Mouse (Mus musculus): Measurements from ENCODE around the gene Iqcj.

Gene Iqcj

DNA sequence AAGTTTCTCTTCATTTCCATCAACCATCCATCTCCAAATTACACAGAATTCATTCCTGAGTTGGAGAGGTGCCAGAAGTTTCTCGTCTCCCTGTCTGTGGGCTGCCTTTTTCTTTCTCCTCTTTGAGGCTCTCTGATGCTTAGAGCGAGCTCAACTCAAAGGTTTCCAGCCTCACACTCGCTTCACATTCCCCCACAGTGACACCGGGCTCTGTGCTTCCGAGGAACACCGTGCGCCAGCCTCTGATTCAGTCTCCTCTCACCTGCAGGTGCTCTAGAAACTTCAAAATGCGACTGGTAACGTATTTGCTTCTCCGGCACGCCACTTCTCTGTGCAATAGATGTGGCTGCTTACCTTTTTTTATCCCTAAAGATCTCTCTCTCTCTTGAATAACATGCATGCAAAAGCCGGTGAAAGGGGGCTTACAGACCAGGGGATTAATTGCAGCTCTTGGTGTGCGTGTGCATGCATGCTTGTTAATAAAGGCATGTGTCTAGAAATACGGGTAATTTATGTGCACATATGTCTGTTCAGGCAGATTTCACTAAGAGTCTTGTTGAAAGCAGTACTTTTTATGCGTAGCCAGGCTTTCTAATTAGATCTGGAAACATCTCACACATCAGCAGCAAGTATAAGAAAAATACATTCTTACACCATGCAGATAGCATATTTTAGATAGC, at the start of gene Iqcj, which contains the start of gene Iqschfp:
Gene Iqcj, plus strand, starts transcription at position 195 of the 680 bp plus-strand sequence.
Gene Iqschfp, plus strand, starts transcription at position 207 of the 680 bp plus-strand sequence.
- DNase-seq (ENCODE audit: low read depth, low spot score): no peak

DNA sequence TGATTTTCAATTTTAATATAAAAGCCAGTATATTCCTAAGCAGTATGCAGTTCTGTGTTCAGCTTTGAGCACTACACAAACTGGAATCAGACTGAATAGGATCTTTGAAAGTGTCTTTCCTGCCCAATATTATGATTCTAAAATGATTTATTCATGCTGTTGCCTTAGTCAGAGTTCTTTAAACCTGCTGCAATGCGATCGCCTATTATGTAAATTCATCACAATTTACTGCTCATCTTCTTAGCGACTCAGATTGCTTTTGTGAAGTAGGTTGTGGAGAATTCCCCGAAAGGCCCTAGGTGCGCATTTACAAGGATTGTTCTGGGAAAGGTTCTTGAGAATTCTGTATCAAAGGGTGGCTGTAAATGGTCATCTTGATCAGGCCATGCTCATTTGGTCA, 39.6 kb upstream of the Iqcj start:
- DNase-seq (ENCODE audit: low read depth, low spot score): no peak

DNA sequence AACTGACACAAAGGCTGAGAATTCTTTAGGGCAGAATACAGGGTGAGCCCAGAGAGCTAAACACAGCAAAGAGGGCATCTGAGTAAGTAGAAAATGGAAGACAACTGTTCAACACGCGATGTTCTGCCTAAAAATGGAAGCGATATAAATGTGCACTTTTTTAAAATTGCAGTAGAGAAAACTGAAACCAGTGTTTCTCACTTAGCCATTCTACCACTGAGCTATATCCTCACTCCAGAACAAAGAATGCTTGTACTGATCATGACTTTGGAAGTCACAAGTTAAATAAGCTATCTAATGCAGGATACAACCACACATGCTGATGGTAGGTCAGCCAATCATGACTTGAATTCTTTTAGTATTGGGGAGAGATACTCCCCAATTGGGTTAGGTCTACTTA, 30.5 kb upstream of the Iqcj start:
- no peak for DNase-seq (ENCODE audit: low read depth, low spot score)

DNA sequence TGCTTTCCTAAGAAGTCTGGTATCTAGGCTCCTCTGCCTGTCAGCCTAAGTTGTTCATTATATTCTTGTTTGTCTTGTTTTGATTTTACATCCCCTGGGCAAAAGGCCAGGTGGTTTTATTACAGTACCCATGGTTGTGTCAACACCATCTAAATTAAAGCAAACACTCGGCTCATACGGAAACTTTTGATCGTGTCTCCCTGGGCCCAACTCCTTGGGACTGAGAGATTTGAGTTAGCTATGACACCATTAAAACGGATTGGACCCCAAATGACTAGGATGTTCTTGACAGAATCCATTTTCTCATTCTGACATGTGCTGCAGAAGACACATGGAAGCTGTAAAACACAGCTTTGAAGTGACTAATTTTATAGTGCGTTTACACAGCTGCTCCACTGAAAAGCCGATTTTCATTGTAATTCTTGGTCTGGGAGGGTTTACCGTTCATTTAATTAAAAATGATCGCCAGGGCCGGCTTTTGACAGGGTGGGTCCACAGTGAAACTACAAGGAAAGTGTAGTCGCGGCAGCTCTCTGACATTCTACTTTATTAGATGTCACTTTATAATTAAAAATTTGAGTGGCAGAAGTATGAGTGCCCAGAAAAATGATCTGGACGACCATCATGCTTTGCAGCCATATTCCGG, 24.5 kb upstream of the Iqcj start:
- no peak for DNase-seq (ENCODE audit: low read depth, low spot score)

DNA sequence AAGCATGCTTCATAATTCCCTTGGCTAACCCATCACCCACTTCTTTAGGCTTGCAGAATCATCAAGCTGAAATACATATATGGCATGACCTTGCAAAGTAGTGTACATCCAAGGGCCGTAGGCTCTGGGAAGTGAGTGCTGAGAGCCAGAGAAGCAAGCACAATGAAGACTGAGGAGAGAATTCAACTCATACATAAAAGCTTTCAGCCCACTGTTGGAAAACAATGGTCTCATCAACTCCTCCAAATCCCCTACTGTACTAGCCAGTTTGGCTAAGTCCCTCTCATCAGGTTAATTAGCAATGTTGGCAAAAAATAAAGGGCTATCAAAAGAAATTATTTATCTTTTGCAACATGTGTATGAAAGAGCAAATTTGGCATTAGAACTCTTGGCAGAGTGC, 22.6 kb upstream of the Iqcj start:
- no peak for DNase-seq (ENCODE audit: low read depth, low spot score)

DNA sequence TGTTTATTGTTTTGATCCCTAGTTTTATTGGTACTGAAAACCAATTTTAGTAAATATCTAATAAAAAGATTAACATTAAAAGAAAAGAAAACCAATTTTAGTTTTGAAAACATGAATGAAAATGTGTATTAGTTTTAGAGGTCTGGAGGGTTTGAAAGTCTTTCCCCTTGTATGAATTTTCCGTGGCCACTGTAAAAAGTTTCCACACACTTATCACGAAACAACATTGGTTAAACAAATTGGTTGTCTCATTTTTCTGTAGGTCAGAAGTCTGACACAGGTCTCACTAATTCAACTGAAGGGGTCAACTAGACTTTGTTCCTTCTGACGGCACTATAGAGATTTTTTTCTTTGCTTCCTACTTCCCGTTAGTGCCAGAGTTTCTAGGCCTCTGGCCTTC, 14.8 kb upstream of the Iqcj start:
- DNase-seq (ENCODE audit: low read depth, low spot score): no peak

DNA sequence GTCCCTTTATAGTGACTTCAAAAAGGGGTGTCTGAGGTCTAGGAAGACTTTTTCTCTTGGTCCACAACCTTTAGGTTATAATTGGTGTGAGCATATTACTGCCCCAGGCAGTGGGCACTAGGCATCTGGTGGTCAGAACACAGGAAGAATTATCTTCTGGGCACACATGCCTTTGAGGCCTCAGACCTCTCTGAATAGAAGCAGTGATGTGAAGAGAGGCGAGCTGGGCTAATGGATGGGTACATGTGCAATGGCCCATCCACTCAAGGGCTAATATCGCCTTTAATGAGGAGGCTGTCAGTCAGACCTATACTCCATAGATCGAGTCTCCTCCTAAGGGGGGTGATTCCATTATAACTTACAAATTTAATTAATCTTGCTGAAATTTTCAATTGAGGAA, 7.7 kb upstream of the Iqcj start:
- no peak for DNase-seq (ENCODE audit: low read depth, low spot score)

DNA sequence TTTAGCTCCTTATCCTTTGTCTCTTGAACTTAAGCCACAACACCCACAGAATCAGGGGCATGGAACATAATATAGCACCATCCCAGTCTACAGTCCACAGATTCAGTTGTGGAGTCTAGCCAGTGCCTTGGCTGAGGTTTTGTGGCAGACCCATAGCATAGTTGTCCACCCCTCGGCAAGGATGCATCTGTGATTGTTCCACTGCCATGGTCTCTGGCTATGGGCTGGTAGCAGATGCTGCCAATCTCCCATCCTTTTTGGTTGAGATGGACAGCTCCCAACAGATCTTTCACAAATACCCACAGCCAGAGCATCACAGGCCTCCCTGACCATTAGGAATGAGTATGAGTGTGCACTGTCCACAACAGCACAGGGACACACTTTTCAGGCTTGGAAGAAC, 5.8 kb upstream of the Iqcj start:
- DNase-seq (ENCODE audit: low read depth, low spot score): no peak

DNA sequence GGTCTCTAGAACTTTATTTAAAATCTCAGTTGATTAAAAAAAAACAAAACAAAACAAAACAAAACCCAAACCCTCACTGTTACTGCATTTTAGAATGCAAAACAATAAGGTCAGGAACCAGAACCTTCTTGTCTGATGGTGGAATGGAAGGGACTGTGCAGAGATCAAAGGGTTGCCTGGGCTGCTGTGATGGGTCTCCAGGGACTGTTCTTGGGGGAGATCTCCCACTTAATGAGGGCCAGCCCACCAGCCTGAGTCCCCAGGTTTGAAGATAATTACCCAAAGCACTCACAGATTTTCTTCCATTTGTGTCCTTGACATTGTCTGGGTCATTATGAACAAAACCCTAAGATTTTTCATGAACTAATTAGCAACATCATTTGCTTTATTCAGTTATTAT, 4.8 kb upstream of the Iqcj start:
- DNase-seq (ENCODE audit: low read depth, low spot score): no peak

DNA sequence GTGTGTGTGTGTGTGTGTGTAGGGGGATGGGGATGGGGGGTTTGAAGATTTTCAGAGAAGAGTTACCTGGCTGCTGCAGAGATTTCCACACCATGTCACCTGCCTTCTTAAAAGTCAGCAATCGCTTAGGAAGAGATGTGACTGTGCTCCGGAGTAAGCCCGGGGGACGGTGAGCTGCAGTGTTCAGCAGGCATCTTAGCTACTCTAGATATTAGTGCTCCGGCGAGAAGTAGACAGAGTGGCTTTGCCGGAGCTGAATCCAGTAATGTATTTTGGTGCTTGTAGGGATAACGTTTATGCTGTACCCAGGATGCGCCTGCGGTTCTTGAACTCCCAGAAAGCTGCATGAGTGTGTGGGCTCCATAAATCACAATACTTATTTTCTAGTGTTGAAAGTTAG, 748 bp downstream of the Iqcj start:
- no peak for DNase-seq (ENCODE audit: low read depth, low spot score)

DNA sequence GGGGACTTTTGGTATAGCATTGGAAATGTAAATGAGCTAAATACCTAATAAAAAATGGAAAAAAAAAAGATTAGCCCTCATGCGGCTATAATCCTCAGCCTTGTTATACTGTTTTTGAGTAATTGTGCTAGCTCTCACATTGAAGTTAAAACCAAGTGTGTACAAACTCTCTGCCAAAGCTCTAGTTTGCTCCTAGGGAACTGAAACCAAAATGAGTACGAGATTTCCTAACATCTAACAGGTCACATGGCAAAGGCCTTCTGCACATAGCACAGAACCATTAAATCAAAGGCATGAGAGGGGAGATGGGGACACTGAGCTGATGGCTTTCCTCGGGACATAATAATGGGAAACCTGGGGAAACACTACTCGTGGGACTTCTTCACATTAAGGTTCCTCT, 10.5 kb downstream of the Iqcj start:
- DNase-seq (ENCODE audit: low read depth, low spot score): no peak

DNA sequence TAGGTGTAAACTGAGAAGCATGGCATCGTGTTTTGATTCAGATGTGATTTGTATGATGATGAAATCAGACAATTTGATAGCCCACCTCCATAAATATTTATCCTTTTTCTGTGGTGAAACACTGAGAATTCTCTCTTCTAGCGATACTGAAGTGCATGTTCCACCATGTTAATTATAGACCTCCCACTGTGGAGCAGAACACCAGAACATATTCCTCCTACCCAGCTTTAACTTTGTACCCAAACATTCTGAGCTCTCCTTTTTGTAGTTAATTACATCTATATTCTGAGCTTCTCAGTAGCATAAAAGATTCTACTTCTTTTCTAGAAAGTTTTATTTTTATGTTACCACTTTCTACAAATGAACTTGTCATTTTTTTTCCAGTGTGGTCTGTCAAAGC, 16.6 kb downstream of the Iqcj start:
- no peak for DNase-seq (ENCODE audit: low read depth, low spot score)

DNA sequence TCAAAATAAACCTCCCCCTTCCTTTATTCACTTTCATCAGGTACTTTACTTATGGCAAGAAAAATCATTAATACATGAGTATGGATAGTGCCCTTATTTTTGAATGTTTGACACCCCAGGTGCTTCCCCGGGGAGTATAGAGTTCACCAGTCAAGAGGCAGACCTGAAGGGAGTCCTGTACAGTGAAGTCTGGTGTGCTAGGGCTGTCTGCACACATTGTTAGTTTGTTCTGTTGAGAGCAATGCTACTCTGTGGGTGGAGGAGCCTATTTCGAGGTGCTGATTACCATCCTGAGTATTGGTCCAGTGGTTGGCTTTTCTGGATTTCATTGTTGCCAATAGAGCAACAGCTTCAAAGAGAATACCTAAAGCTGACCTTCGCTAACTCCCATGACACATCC, 26.1 kb downstream of the Iqcj start:
- no peak for DNase-seq (ENCODE audit: low read depth, low spot score)

DNA sequence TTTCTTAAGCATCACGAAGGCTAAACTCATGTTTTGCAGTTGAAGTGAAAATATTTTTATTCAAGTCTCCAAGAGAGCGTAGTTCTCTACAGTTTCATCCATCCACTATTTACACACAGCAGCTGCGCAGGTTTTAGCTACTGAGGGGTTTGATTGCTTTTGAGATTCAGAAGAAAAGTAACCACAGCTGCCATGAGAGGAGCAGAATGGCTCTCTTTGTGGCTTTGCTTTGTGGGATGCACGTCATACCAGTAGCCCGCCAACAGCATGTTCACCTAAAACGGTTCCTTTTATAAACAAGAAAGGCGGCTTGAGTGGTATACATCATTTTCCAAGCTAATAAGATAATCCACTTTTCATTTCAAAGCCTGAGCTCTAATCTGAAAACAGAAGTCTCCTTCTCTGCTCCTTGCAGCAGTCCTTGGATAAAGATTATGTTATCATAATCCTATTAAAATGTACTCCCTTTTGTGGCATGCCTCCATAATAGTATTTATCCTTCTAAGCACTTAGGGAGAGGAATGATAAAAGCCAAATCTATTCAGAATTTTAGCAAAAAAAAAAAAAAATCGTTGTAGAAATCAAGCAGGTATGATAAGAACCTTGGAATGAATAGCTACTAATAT, 26.7 kb downstream of the Iqcj start:
- no peak for DNase-seq (ENCODE audit: low read depth, low spot score)

DNA sequence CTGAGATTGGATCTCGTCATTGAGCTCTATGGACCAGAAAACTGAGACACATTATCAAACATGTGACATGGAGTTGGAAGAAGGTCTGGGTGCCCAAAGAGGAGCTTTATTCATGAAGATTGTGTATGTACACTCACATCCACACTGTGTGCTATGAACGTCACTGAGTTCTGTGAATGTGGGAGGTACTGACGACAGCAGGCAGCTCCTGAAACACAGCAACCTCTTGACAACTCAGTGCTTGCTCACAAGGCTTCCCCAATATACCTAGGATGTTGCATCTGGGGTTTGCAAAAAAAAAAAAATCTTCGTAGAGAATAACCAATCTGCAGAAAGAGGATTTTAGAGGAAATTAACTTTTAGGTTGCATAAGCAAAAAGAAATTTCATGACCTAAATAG, 31.1 kb downstream of the Iqcj start:
- no peak for DNase-seq (ENCODE audit: low read depth, low spot score)

DNA sequence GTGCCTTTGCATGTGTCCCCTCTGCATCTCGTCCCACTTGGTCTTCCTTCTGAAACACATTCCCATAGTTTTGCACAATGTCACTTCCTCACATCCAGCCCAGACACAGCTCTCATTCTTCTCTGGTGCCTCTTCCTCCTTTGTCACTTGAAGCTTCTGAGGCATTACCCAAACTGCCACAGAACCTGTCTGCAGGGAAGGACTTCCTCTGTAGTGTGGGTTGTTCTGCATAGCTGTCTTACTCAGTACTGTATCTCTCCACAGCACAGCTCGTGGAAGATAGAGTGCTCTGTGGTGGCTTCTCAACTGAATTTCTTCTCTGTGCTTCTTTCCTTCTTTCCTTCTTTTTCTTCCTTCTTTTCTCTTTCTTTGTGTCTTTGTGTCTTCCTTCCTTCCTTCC, 33.4 kb downstream of the Iqcj start:
- DNase-seq (ENCODE audit: low read depth, low spot score): no peak

DNA sequence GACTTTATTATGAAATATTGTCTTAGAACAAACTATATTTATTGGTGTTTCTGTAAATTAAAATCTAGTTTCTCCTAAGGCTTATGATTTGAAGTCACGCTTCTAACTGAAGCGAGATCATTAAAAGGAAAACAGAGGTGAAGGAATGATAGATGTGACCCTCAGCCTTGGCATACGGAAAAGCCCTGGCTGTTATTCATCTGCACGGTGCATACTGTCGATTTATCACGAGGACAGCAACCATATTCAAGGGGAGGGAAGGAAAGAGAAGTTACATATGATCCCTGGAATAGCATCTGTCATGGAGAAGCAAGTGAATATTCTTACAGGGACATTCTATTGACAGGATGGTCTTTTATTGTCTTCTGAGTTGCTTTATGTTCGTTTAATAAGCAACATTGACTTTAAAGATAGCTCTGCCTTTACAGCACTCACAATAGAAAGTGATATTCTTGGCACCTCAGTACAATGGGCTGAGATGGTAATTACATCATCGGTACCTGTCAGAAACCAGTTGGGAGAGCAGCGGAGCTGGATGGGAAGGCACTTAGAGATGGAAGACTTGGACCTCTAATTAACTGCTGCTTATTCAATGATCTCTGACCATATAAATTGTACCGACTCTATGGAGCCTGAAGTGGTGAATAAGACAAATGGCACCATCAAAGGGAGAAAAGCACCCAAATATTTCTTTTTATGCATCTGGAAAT, 38.6 kb downstream of the Iqcj start:
- no peak for DNase-seq (ENCODE audit: low read depth, low spot score)

DNA sequence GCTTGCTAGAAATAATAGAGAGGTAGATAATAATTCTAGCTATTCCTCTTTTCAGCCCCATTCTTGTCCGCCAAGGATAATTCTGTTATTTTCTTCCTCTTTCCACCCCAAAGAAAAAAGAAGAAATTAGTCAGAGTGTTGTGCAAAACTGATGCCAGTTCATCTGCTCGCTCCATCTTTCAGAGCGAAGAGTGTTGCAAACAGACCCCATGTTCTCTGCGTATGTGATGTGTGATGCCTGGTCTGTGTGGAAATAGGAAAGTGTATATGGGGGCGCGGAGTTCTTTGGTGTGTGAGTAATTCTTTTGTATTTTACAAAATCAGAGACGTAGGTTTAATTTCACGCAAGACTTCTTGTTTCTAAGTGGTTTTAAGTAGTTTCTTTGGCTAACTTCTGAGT, 39.2 kb downstream of the Iqcj start:
- no peak for DNase-seq (ENCODE audit: low read depth, low spot score)

DNA sequence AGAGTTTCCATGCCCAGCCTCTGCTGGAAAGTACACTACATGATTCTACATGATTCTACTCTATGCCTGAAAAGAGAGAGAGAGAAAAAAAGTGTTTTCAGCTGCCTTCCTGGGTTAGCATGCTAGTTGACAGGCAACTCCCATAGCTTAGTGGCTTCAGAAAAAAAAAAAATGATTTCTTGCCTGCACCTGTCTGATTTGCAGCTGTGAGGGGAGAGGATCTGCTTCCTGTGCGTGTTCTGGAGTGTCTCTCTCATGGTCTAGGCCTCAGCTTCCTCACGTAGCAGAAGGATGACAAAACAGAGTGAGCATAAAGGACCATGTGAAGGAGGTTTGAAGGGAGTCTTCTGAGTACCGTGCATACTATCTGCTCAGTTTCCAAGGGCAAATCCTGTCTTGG, 39.9 kb downstream of the Iqcj start:
- DNase-seq (ENCODE audit: low read depth, low spot score): no peak

DNA sequence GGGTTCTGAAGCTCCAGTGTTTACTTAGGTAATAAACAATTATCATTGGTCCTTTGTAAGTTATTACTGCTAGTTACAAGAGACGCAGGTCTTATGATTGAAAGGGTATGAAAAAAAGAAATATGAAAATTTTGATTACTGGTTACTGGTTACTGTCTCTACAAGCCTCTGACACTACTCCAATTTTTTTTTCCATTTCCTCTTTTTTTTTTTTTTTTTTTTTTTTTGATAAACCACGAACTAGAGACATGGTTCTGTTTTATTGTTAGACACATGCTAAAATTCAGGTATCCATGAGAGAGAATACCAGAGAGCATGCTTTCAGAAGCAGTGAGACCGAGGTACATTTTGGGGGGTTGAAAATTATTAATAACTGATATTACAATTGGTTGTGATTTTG, 43.8 kb downstream of the Iqcj start:
- no peak for DNase-seq (ENCODE audit: low read depth, low spot score)

DNA sequence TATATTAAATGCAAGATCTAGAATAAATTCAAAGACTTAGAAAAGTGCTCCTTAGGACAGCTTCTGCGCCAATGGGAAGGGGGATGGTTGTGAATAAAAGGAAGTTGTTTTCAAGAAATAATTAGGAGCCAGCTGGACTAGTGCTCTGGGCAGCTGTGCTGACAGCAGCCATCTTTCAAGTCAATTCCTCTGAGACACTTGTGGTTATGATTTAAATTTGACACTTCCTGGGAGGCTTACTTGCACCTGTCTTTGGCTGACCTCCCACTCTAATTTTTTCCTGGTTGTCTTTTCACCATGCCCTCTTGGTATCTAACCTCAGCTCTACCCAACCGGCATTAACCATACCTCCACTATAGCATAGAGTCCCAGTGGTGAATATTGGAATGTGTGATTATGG, 55.0 kb downstream of the Iqcj start:
- DNase-seq (ENCODE audit: low read depth, low spot score): no peak

DNA sequence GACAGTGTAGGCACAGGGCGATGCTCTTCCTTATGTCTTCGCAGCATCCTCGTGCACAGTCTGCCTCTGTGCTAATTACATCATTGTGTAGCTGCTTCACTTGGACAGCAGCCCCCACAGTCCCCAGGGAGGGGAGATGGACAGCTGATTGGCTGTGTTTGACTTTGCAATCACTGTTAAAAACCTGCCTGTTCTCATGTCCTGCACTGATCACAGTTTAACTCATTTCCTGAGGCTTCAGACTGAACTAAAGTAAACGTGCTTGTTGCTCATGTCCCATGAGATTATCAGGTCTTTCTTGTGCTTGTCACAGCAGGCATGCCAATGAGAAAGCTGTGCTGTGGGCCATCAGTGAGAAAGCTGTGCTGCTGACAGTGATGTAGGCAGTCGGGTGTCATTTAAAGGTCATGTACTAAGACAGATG, 60.5 kb downstream of the Iqcj start:
- no peak for DNase-seq (ENCODE audit: low read depth, low spot score)
